Mouse (Mus musculus): ENCODE results near the gene Gemin4. TPM values are rescaled to one million over a fixed set of nuclear protein-coding genes. Genes with fewer than 3 reads are reported as not detected.

Gene Gemin4
- polyA plus RNA-seq, 1 experiment from 2014 or later = 13.8 TPM

GRCm38 (mm10) chr11:76210228-76210985, 7.1 kb downstream of the Gemin4 start:
- TF ChIP-seq CTCF (IDR thresholded peaks at IDR 0.05) = no peak
- TF ChIP-seq EP300 (IDR thresholded peaks at IDR 0.05) = no peak
- Histone ChIP-seq H3K4me1 (ENCODE audit: insufficient read depth, low read depth, low read length) (no peaks in the 10 kb centered on the region), H3K36me3 (ENCODE audit: insufficient read depth, low read length) (peaks cover 20% of the 10 kb centered on the region; the same call in 1 of the 2 replicates), H3K9ac (replicated peaks; ENCODE audit: low read depth) (no peak overlapping the region), H3K9me3 (ENCODE audit: low read length) (no peaks in the 10 kb centered on the region), H3K27ac (ENCODE audit: low read length) (peak overlapping the region; percentile 38; the same call in 1 of the 2 replicates), H3K27me3 (replicated peaks; ENCODE audit: insufficient read depth, low read length) (no peaks in the 10 kb centered on the region), H3K4me3 (ENCODE audit: low read depth, low read length) (no peak overlapping the region), H3K4me2 (replicated peaks; ENCODE audit: low read depth, low read length) (no peak overlapping the region)
- ATAC-seq (peak; percentile 59), DNase-seq (ENCODE audit: low spot score) (peak; percentile 38)
- 52% methylated on average over 13 of the region's 13 CpGs for WGBS

DNA sequence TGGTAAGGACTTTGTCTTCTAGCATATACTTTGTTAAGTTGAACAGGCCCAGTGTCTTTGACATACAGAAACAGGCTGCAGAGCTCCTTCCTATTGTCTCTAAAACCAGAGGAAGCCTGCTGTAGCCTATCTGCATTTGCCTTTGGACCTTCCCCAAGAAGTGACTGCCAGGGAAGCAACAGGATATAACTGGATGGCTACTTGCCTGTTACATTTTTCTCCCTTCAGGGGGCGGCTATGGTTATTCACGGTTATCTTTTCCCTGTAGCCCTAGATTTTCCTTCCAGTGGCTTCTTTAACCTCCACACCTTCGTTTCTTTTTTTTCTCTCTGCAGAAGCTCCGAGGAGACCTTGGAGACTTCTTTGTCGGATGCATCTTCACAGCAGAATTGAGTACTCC, 10.7 kb downstream of the Gemin4 start:
- no peaks in the 10 kb centered on the region for H3K9me3 ChIP-seq (ENCODE audit: low read length)
- no peak overlapping the region for H3K9ac ChIP-seq (replicated peaks; ENCODE audit: low read depth)
- 91% methylated on average over 5 of the region's 5 CpGs for WGBS
- no peak overlapping the region for H3K27ac ChIP-seq (ENCODE audit: low read length)
- no peak overlapping the region for H3K4me3 ChIP-seq (ENCODE audit: low read depth, low read length)
- H3K4me2 ChIP-seq (replicated peaks; ENCODE audit: low read depth, low read length) = no peak overlapping the region
- TF ChIP-seq CTCF (IDR thresholded peaks at IDR 0.05) = no peak
- no peak for TF ChIP-seq EP300 (IDR thresholded peaks at IDR 0.05)
- H3K4me1 ChIP-seq (ENCODE audit: insufficient read depth, low read depth, low read length) = peaks cover 3% of the 10 kb centered on the region; the same call in 1 of the 2 replicates
- no peak for DNase-seq (ENCODE audit: low spot score)
- H3K27me3 ChIP-seq (replicated peaks; ENCODE audit: insufficient read depth, low read length) = no peaks in the 10 kb centered on the region
- H3K36me3 ChIP-seq (ENCODE audit: insufficient read depth, low read length) = peaks cover 14% of the 10 kb centered on the region; the same call in 1 of the 2 replicates
- ATAC-seq = no peak

DNA sequence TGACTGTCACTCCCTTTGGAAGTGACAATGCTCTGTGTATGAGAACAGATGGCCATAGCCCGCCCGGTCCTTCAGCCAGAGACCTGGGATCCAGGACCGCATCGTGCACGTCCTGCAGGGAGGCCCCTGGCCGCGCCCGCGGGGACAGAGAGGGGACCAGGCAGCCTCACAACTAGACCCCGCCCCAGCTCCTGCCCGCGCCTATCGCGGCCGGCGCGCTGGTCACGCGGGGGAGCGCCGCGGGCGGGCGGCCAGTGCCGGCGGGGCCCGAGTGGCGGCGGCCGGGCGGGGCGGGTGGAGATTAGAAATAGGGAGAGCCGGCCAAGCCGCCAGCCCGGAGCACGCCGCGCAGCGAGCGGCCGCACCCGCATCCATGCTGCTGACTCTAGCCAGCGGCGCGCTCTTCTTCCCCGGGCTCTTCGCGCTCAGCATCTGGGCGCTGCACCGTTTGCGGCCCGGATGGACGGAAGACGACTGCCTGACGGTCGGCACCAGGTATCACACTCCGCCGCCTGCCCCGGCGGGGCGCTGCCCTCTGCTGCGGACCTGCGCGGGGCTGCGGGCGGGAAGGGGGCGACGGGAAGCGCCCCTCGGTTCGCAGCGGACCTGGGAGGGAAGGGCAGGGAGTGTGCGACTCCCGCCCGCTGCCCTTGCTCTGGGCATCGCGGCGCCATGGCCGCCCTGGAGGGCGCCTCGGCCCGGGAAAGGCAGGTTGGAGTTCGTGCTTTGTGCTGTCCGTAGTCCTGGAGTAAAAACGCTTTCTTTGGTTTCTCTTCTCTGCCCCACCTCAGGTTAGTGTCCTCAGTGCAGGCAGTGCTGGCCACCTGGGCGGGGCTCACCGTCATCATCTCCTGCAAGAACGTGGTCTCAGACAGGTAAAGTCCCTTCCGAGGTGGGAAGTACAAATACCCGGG, 15.4 kb downstream of the Gemin4 start:
- H3K4me1 ChIP-seq (ENCODE audit: insufficient read depth, low read depth, low read length) = peaks cover 5% of the 10 kb centered on the region
- DNase-seq (ENCODE audit: low spot score) = peak; percentile 94

GRCm38 (mm10) chr11:76196977-76197469, 20.4 kb downstream of the Gemin4 start:
- Histone ChIP-seq H3K36me3 (ENCODE audit: insufficient read depth, low read length) (no peaks in the 10 kb centered on the region), H3K4me3 (ENCODE audit: low read depth, low read length) (no peak overlapping the region), H3K4me2 (replicated peaks; ENCODE audit: low read depth, low read length) (no peak overlapping the region), H3K9ac (replicated peaks; ENCODE audit: low read depth) (no peak overlapping the region), H3K4me1 (ENCODE audit: insufficient read depth, low read depth, low read length) (peaks cover 3% of the 10 kb centered on the region; the same call in 1 of the 2 replicates), H3K9me3 (ENCODE audit: low read length) (no peaks in the 10 kb centered on the region), H3K27ac (ENCODE audit: low read length) (no peak overlapping the region), H3K27me3 (replicated peaks; ENCODE audit: insufficient read depth, low read length) (no peaks in the 10 kb centered on the region)
- DNase-seq (ENCODE audit: low spot score) = no peak
- TF ChIP-seq EP300 (IDR thresholded peaks at IDR 0.05) (no peak), CTCF (IDR thresholded peaks at IDR 0.05) (no peak)
- ATAC-seq = no peak
- WGBS = 37% methylated on average over 8 of the region's 8 CpGs

More for the DNA sequence above, 15.4 kb downstream of the Gemin4 start:
- peak overlapping the region; percentile 99 for H3K4me2 ChIP-seq (replicated peaks; ENCODE audit: low read depth, low read length)
- H3K36me3 ChIP-seq (ENCODE audit: insufficient read depth, low read length) = peaks cover 3% of the 10 kb centered on the region; the same call in 1 of the 2 replicates
- H3K4me3 ChIP-seq (ENCODE audit: low read depth, low read length) = peak overlapping the region; percentile 74
- H3K9ac ChIP-seq (replicated peaks; ENCODE audit: low read depth) = peak overlapping the region; percentile 63
- ATAC-seq = peak; percentile 100
- TF ChIP-seq EP300 (IDR thresholded peaks at IDR 0.05) = no peak
- peak; percentile 17; the same call in 1 of the 2 replicates for TF ChIP-seq CTCF (IDR thresholded peaks at IDR 0.05)
- under 1% methylated on average over 67 of the region's 90 CpGs for WGBS
- H3K27me3 ChIP-seq (replicated peaks; ENCODE audit: insufficient read depth, low read length) = no peaks in the 10 kb centered on the region
- no peaks in the 10 kb centered on the region for H3K9me3 ChIP-seq (ENCODE audit: low read length)
- H3K27ac ChIP-seq (ENCODE audit: low read length) = peak overlapping the region; percentile 82

DNA sequence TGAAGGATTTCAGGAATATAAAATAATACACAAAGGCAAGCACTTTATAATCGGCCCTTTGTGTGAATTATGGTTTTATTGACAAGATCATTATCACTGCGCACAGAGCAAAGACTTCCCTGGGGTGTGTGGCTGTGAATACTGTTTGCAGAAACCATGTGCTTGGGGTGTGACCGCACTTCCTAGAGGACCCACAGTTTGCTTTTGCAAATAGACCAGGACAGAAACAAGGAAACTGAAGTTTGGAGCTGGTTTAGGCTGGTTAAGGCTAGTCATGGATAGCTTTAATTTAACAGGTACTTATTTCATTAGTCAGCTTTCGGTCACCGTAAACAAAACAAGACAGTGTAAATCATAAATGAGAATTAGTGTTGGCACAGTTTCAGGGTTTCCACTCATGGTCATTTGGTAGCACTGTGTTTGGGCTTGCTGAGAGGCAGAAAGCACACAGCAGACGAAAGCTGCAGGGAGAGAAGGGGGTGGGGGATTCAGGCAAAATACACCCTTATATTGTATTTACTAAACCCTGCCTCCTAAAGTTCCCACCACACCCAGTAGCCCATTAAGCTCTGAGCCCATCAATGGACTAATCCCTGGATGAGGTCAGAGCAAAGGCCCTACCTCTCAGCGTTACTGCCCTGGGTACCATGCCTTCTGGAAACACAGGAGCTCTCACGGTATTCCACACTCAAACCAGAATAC, 21.0 kb downstream of the Gemin4 start:
- Histone ChIP-seq H3K9ac (replicated peaks; ENCODE audit: low read depth) (no peak overlapping the region), H3K4me1 (ENCODE audit: insufficient read depth, low read depth, low read length) (peaks cover 3% of the 10 kb centered on the region; the same call in 1 of the 2 replicates), H3K9me3 (ENCODE audit: low read length) (no peaks in the 10 kb centered on the region), H3K27ac (ENCODE audit: low read length) (no peak overlapping the region), H3K4me3 (ENCODE audit: low read depth, low read length) (no peak overlapping the region), H3K4me2 (replicated peaks; ENCODE audit: low read depth, low read length) (no peak overlapping the region), H3K36me3 (ENCODE audit: insufficient read depth, low read length) (no peaks in the 10 kb centered on the region), H3K27me3 (replicated peaks; ENCODE audit: insufficient read depth, low read length) (no peaks in the 10 kb centered on the region)
- TF ChIP-seq EP300 (IDR thresholded peaks at IDR 0.05) (no peak), CTCF (IDR thresholded peaks at IDR 0.05) (no peak)
- ATAC-seq (no peak), DNase-seq (ENCODE audit: low spot score) (no peak)
- WGBS = 42% methylated on average over 8 of the region's 8 CpGs

Data from lung, postnatal 0 days (tissue).